Mouse (Mus musculus) embryonic facial prominence, embryonic 12.5 days (tissue): ENCODE measurements around the gene Rasgrp1. TPM values are rescaled to one million over a fixed set of nuclear protein-coding genes. Genes with fewer than 3 reads are reported as not detected.

Source experiments
- ATAC-seq: fragments of 200-750 bp; cut with Nextera tagmentation; 2 replicates; pipeline ENCODE4 v1.8.0; 2017; ENCODE audit not compliant: insufficient number of reproducible peaks, insufficient read depth, low FRiP score, low TSS enrichment
- H3K27ac ChIP-seq: fragments of 300-500 bp; sonication (generic); 2 replicates; pipeline ENCODE4 v1.5.1; 2016; ENCODE audit warnings: mild to moderate bottlenecking
- H3K27me3 ChIP-seq: fragments of 300-500 bp; sonication (generic); 2 replicates; pipeline ENCODE4 v1.6.1; 2016; ENCODE audit warnings: mild to moderate bottlenecking, moderate library complexity
- H3K36me3 ChIP-seq: fragments of 300-500 bp; sonication (generic); 2 replicates; pipeline ENCODE4 v1.6.1; 2016; ENCODE audit warnings: mild to moderate bottlenecking
- H3K4me1 ChIP-seq: fragments of 300-500 bp; sonication (generic); 2 replicates; pipeline ENCODE4 v1.6.1; 2016
- H3K4me2 ChIP-seq: fragments of 300-500 bp; sonication (generic); replicated peaks from 2 replicates; pipeline ENCODE4 v1.6.1; 2016; ENCODE audit warnings: mild to moderate bottlenecking, moderate library complexity
- H3K4me3 ChIP-seq: fragments of 300-500 bp; sonication (generic); 2 replicates; pipeline ENCODE4 v1.5.1; 2016; ENCODE audit warnings: mild to moderate bottlenecking
- H3K9ac ChIP-seq: fragments of 300-500 bp; sonication (generic); 2 replicates; pipeline ENCODE4 v1.6.1; 2016; ENCODE audit warnings: mild to moderate bottlenecking, moderate library complexity
- H3K9me3 ChIP-seq: fragments of 300-500 bp; sonication (generic); 2 replicates; pipeline ENCODE4 v1.6.1; 2016; ENCODE audit warnings: mild to moderate bottlenecking, moderate library complexity
- WGBS: fragments of 180-500 bp; shearing (Covaris S2); methylation state at CpG from one replicate; pipeline ENCODE4 v1.1.7; 2016; 5-methylcytosine and 5-hydroxymethylcytosine counted together
- polyA plus RNA-seq: library from polyadenylated mRNA; unstranded; fragments of >200 nt; fragmentation: Nextera tagmentation; extraction: Ambion mirVana; gene quantifications from 2 replicates; pipeline ENCODE4 v1.2.1, GENCODE M21; 2016

Rasgrp1 gene
- polyA plus RNA-seq, 1 experiment from 2014 or later: 0.33 TPM

- H3K4me3 ChIP-seq: no peak overlapping the region
Measured at GRCm38 (mm10) chr2:117357939-117358338, 15.1 kb upstream of the Rasgrp1 start.

GRCm38 (mm10) chr2:117352305-117353123 is 9.7 kb upstream of the Rasgrp1 start:
- no peaks in the 10 kb centered on the region for H3K36me3 ChIP-seq
- H3K4me2 ChIP-seq: no peak overlapping the region
- no peaks in the 10 kb centered on the region for H3K9me3 ChIP-seq
- H3K27ac ChIP-seq: no peak overlapping the region
- ATAC-seq: no peak
- no peaks in the 10 kb centered on the region for H3K27me3 ChIP-seq
- WGBS: 81% methylated on average over 9 of the region's 9 CpGs
- H3K4me1 ChIP-seq: no peaks in the 10 kb centered on the region
- H3K9ac ChIP-seq: no peak overlapping the region
- H3K4me3 ChIP-seq: no peak overlapping the region

More at GRCm38 (mm10) chr2:117357939-117358338, 15.1 kb upstream of the Rasgrp1 start:
- Histone ChIP-seq H3K4me2 (no peak overlapping the region), H3K36me3 (no peaks in the 10 kb centered on the region), H3K27ac (no peak overlapping the region), H3K9ac (no peak overlapping the region), H3K4me1 (no peaks in the 10 kb centered on the region), H3K27me3 (no peaks in the 10 kb centered on the region), H3K9me3 (no peaks in the 10 kb centered on the region)
- ATAC-seq: no peak

- H3K9ac ChIP-seq: no peak overlapping the region
- no peaks in the 10 kb centered on the region for H3K4me1 ChIP-seq
- no peak overlapping the region for H3K4me2 ChIP-seq
- H3K27me3 ChIP-seq: no peaks in the 10 kb centered on the region
- 57% methylated on average over 6 of the region's 6 CpGs for WGBS
- H3K9me3 ChIP-seq: no peaks in the 10 kb centered on the region
- no peak for ATAC-seq
- H3K4me3 ChIP-seq: no peak overlapping the region
- no peak overlapping the region for H3K27ac ChIP-seq
- no peaks in the 10 kb centered on the region for H3K36me3 ChIP-seq
Measured at GRCm38 (mm10) chr2:117350138-117350537, 7.3 kb upstream of the Rasgrp1 start.

GRCm38 (mm10) chr2:117343240-117343624 is 431 bp upstream of the Rasgrp1 start:
- Histone ChIP-seq H3K4me2 (peak overlapping the region; percentile 90), H3K9ac (no peak overlapping the region), H3K4me1 (peaks cover 6% of the 10 kb centered on the region), H3K36me3 (no peaks in the 10 kb centered on the region), H3K4me3 (no peak overlapping the region), H3K27me3 (peaks cover 26% of the 10 kb centered on the region), H3K27ac (no peak overlapping the region), H3K9me3 (no peaks in the 10 kb centered on the region)
- 39% methylated on average over 7 of the region's 7 CpGs for WGBS
- ATAC-seq: no peak; the same call in 1 of the 2 replicates

- Histone ChIP-seq H3K4me1 (peaks cover 6% of the 10 kb centered on the region), H3K27ac (no peak overlapping the region), H3K9me3 (no peaks in the 10 kb centered on the region), H3K4me3 (peak overlapping the region; percentile 55), H3K9ac (peak overlapping the region; percentile 53), H3K27me3 (peaks cover 26% of the 10 kb centered on the region), H3K36me3 (no peaks in the 10 kb centered on the region), H3K4me2 (peak overlapping the region; percentile 90)
- 2% methylated on average over 19 of the region's 19 CpGs for WGBS
- no peak; the same call in none of the 2 replicates for ATAC-seq
Measured at GRCm38 (mm10) chr2:117342090-117342546, 683 bp downstream of the Rasgrp1 start.

- no peaks in the 10 kb centered on the region for H3K36me3 ChIP-seq
- H3K4me2 ChIP-seq: no peak overlapping the region
- H3K27ac ChIP-seq: no peak overlapping the region
- H3K27me3 ChIP-seq: peaks cover 22% of the 10 kb centered on the region
- peaks cover 6% of the 10 kb centered on the region for H3K4me1 ChIP-seq
- no peak overlapping the region for H3K4me3 ChIP-seq
- ATAC-seq: no peak
- H3K9ac ChIP-seq: no peak overlapping the region
- 66% methylated on average over 3 of the region's 3 CpGs for WGBS
- H3K9me3 ChIP-seq: no peaks in the 10 kb centered on the region
Measured at GRCm38 (mm10) chr2:117338501-117338900, 4.3 kb downstream of the Rasgrp1 start.

- Histone ChIP-seq H3K27ac (no peak overlapping the region), H3K36me3 (no peaks in the 10 kb centered on the region), H3K4me1 (peaks cover 6% of the 10 kb centered on the region), H3K4me2 (no peak overlapping the region), H3K27me3 (peaks cover 16% of the 10 kb centered on the region), H3K9me3 (no peaks in the 10 kb centered on the region), H3K9ac (no peak overlapping the region), H3K4me3 (no peak overlapping the region)
- WGBS: 95% methylated on average over 7 of the region's 7 CpGs
- no peak for ATAC-seq
Measured at GRCm38 (mm10) chr2:117337902-117338301, 4.9 kb downstream of the Rasgrp1 start.

GRCm38 (mm10) chr2:117336946-117337665 is 5.7 kb downstream of the Rasgrp1 start:
- Histone ChIP-seq H3K9me3 (no peaks in the 10 kb centered on the region), H3K4me2 (no peak overlapping the region), H3K9ac (no peak overlapping the region), H3K27ac (no peak overlapping the region), H3K36me3 (no peaks in the 10 kb centered on the region), H3K4me3 (no peak overlapping the region), H3K4me1 (peaks cover 7% of the 10 kb centered on the region), H3K27me3 (peaks cover 8% of the 10 kb centered on the region; the same call in 1 of the 2 replicates)
- whole genome bisulfite sequencing: 47% methylated on average over 5 of the region's 5 CpGs
- no peak for ATAC-seq

GRCm38 (mm10) chr2:117335552-117336188 is 7.1 kb downstream of the Rasgrp1 start:
- no peaks in the 10 kb centered on the region for H3K9me3 ChIP-seq
- WGBS: 32% methylated on average over 4 of the region's 4 CpGs
- no peak overlapping the region for H3K9ac ChIP-seq
- H3K27me3 ChIP-seq: no peaks in the 10 kb centered on the region
- H3K4me3 ChIP-seq: no peak overlapping the region
- H3K4me1 ChIP-seq: peaks cover 3% of the 10 kb centered on the region; the same call in 1 of the 2 replicates
- ATAC-seq: no peak
- no peaks in the 10 kb centered on the region for H3K36me3 ChIP-seq
- H3K27ac ChIP-seq: no peak overlapping the region
- no peak overlapping the region for H3K4me2 ChIP-seq

GRCm38 (mm10) chr2:117331634-117332033 is 11.2 kb downstream of the Rasgrp1 start:
- no peaks in the 10 kb centered on the region for H3K36me3 ChIP-seq
- WGBS: 62% methylated on average over 5 of the region's 5 CpGs
- no peak overlapping the region for H3K27ac ChIP-seq
- peaks cover 3% of the 10 kb centered on the region; the same call in 1 of the 2 replicates for H3K4me1 ChIP-seq
- no peak for ATAC-seq
- no peak overlapping the region for H3K4me2 ChIP-seq
- no peak overlapping the region for H3K9ac ChIP-seq
- no peak overlapping the region for H3K4me3 ChIP-seq
- no peaks in the 10 kb centered on the region for H3K9me3 ChIP-seq
- no peaks in the 10 kb centered on the region for H3K27me3 ChIP-seq

GRCm38 (mm10) chr2:117328521-117329285 is 14.1 kb downstream of the Rasgrp1 start:
- ATAC-seq: no peak
- H3K9ac ChIP-seq: no peak overlapping the region
- peaks cover 3% of the 10 kb centered on the region; the same call in 1 of the 2 replicates for H3K4me1 ChIP-seq
- WGBS: 81% methylated on average over 9 of the region's 9 CpGs
- no peak overlapping the region for H3K4me3 ChIP-seq
- H3K36me3 ChIP-seq: no peaks in the 10 kb centered on the region
- no peaks in the 10 kb centered on the region for H3K27me3 ChIP-seq
- no peak overlapping the region for H3K27ac ChIP-seq
- no peaks in the 10 kb centered on the region for H3K9me3 ChIP-seq
- no peak overlapping the region for H3K4me2 ChIP-seq
